Mouse (Mus musculus) myocyte (in vitro differentiated cells): ENCODE data around the gene Myo19.

Source experiments
- CEBPB ChIP-seq: IDR thresholded peaks from 2 replicates; pipeline ENCODE4 v1.6.1; 2011; ENCODE audit warnings: mild to moderate bottlenecking, moderate library complexity; ENCODE audit not compliant: poor library complexity, insufficient read depth, severe bottlenecking
- E2F4 ChIP-seq: IDR thresholded peaks from one replicate; pipeline ENCODE4 v1.6.1; 2011; ENCODE audit warnings: mild to moderate bottlenecking, control low read depth, moderate library complexity; ENCODE audit not compliant: insufficient read depth
- MAX ChIP-seq: IDR thresholded peaks from one replicate; pipeline ENCODE4 v1.6.1; 2011; ENCODE audit warnings: low read depth, mild to moderate bottlenecking, control low read depth
- MYOD1 ChIP-seq, 3 experiments: IDR thresholded peaks; one replicate each; pipeline ENCODE4 v1.6.1; 2011; ENCODE audit warnings: control low read depth in 2 of 3, low read depth in 2 of 3, mild to moderate bottlenecking in 2 of 3, moderate library complexity in 1 of 3; ENCODE audit not compliant: insufficient read length in 2 of 3, control insufficient read depth in 1 of 3
- MYOG ChIP-seq, 3 experiments: IDR thresholded peaks; one replicate each; pipeline ENCODE4 v1.6.1; 2011; ENCODE audit warnings: control low read depth in 2 of 3, low read depth in 2 of 3, mild to moderate bottlenecking in 2 of 3; ENCODE audit not compliant: insufficient read length in 2 of 3, control insufficient read depth in 1 of 3, insufficient read depth in 1 of 3
- POLR2A ChIP-seq: IDR thresholded peaks from one replicate; pipeline ENCODE4 v1.6.1; 2011; ENCODE audit warnings: low read depth, mild to moderate bottlenecking, control low read depth, moderate library complexity; ENCODE audit not compliant: insufficient read length
- POLR2AphosphoS2 ChIP-seq: IDR thresholded peaks from one replicate; pipeline ENCODE4 v1.6.1; 2011; ENCODE audit warnings: low read depth, control low read depth; ENCODE audit not compliant: insufficient read length
- REST ChIP-seq: IDR thresholded peaks from one replicate; pipeline ENCODE4 v1.6.1; 2011; ENCODE audit warnings: mild to moderate bottlenecking, control low read depth, moderate library complexity; ENCODE audit not compliant: insufficient read depth, insufficient read length
- SRF ChIP-seq: IDR thresholded peaks from one replicate; pipeline ENCODE4 v1.6.1; 2011; ENCODE audit warnings: low read depth; ENCODE audit not compliant: control insufficient read depth, insufficient read length
- TCF12 ChIP-seq: IDR thresholded peaks from one replicate; pipeline ENCODE4 v1.6.1; 2011; ENCODE audit warnings: mild to moderate bottlenecking, control low read depth; ENCODE audit not compliant: poor library complexity, insufficient read depth, severe bottlenecking
- TCF3 ChIP-seq: IDR thresholded peaks from one replicate; pipeline ENCODE4 v1.6.1; 2011; ENCODE audit warnings: low read depth, control low read depth; ENCODE audit not compliant: insufficient read length
- USF1 ChIP-seq: IDR thresholded peaks from one replicate; pipeline ENCODE4 v1.6.1; 2011; ENCODE audit warnings: low read depth, mild to moderate bottlenecking, control low read depth, moderate library complexity

GRCm38 (mm10) chr11:84914673-84915072 is 34.7 kb downstream of the Myo19 start:
- TF ChIP-seq CEBPB (no peak), POLR2A (no peak), POLR2AphosphoS2 (no peak), TCF12 (no peak), USF1 (no peak), TCF3 (no peak), E2F4 (no peak), MYOG (IDR thresholded peaks at IDR 0.05; ENCODE audit: control insufficient read depth in 1 of 3, insufficient read depth in 1 of 3, insufficient read length in 2 of 3, low read depth in 2 of 3) (no peak), SRF (no peak), MYOD1 (IDR thresholded peaks at IDR 0.05; ENCODE audit: control insufficient read depth in 1 of 3, insufficient read length in 2 of 3, low read depth in 2 of 3) (no peak), MAX (no peak), REST (no peak)
